Mouse (Mus musculus): ENCODE measurements around the gene Marcksl1. TPM values are rescaled to one million over a fixed set of nuclear protein-coding genes. Genes with fewer than 3 reads are reported as not detected.

The Marcksl1 gene
- polyA plus RNA-seq, 1 experiment from 2014 or later = 51.3 TPM

DNA sequence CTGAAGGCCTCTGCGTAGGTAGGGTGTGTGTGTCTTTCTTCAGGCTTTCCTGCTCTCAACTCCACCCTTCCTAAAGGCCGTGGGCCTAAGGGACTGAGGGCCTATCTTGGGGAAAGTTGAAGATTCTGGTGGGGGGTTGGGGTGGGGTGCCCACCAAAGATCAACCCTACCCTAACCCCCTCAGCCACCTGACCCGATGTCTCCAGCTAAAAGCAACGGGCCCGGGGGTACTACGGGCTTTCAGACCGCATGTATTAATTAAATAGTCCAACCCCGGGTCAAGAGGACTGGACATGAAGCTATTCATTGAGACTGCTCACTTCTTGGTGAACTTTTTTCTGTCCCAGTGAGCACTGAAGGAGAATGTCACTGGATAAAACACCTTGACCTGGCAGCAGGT, 13.4 kb upstream of the Marcksl1 start:
- H3K9ac ChIP-seq = no peak overlapping the region

DNA sequence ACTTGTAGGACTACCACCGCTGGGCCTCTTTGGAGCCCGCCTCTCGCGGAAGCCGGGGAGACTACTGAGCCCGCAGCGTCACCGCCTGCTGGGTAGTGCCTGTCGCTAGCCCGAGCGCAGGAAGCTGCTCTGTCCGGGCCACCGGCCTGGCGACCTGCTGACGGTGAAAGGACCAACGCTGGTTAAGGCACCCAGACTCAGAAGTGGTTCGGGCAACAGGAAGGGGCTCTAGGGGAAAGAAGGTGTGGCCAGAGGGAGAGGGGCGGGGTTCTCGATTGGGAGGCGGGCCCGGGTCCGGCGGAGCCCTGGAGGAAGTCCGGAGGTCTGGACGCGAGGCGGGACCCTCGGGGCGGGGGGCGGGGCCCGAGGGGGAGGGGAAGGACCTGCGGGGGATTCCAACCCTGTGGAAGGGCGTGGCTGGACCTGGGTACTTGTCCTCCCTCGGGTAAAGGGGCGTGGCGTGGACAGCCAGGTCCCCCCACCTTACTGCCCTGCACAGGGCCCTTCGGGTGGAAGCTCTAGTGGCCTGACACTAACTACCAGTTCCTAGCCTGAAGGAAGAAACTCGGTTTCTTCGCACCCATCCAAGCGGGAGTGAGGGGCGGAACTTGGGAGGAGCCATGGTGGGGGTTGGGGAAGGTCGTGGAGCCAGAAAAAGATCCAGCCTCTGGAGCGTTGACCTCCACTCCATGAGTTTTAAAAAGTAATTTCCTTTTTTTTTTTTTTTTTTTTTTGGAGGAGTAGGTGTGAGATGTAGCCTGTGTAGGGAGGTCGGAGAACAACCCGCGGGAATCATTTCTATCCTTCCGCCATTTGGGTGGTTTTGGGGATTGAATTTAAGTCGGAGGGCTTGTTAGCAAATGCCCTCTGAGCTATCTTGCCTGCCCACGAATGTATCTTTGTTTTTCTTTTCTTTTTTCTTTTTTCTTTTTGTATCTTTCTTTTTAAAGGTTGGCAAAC, 12.5 kb upstream of the Marcksl1 start:
- Histone ChIP-seq H3K27ac (replicated peaks) (peak overlapping the region; percentile 84), H3K4me2 (peak overlapping the region; percentile 94), H3K27me3 (peaks cover 64% of the 10 kb centered on the region), H3K4me1 (replicated peaks) (peaks cover 53% of the 10 kb centered on the region), H3K4me3 (replicated peaks) (peak overlapping the region; percentile 65), H3K9me3 (replicated peaks) (no peaks in the 10 kb centered on the region), H3K36me3 (replicated peaks) (no peaks in the 10 kb centered on the region), H3K9ac (peak overlapping the region; percentile 65)
- ATAC-seq (ENCODE audit: insufficient read depth) = peak; percentile 76
- 2% methylated on average over 48 of the region's 49 CpGs for WGBS (ENCODE audit: insufficient replicate concordance)

More for the DNA sequence above, 13.4 kb upstream of the Marcksl1 start:
- peaks cover 70% of the 10 kb centered on the region for H3K27me3 ChIP-seq
- 73% methylated on average over 8 of the region's 8 CpGs for WGBS (ENCODE audit: insufficient replicate concordance)
- H3K4me3 ChIP-seq (replicated peaks) = peak overlapping the region; percentile 65; the same call in 1 of the 2 replicates
- H3K9me3 ChIP-seq (replicated peaks) = no peaks in the 10 kb centered on the region
- peak overlapping the region; percentile 84 for H3K27ac ChIP-seq (replicated peaks)
- peak overlapping the region; percentile 94 for H3K4me2 ChIP-seq
- peaks cover 56% of the 10 kb centered on the region for H3K4me1 ChIP-seq (replicated peaks)
- no peaks in the 10 kb centered on the region for H3K36me3 ChIP-seq (replicated peaks)
- ATAC-seq (ENCODE audit: insufficient read depth) = no peak

DNA sequence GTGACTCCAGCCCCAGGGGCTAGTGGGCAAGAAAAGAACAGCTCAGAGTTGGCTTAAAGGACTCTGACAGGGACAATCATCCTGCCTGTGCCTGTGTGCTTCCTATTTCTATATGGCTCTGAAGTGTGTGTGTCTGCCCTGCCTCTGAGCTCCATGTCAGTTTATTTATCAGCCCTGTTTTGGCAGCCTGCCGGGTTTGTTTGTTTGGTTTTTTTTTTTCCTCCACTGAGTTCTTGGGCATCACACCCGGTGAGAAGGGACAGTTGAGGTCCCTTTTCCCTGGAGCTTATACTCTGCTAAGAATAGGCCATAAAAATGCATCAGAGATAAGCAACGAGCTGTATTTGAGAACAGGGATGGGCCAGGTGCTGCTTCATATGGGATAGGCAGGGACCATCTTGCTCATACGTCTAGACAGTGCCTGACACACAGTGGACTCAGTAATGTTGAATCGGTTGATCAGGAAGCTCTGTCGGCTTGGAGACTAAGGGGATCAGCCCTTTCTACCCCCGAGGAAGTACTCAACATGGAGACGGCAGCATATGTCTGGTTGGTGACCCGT, 11.0 kb upstream of the Marcksl1 start:
- WGBS (ENCODE audit: insufficient replicate concordance) = 33% methylated on average over 9 of the region's 9 CpGs
- Histone ChIP-seq H3K9ac (no peak overlapping the region), H3K27ac (replicated peaks) (no peak overlapping the region), H3K4me2 (no peak overlapping the region), H3K36me3 (replicated peaks) (no peaks in the 10 kb centered on the region), H3K4me1 (replicated peaks) (peaks cover 43% of the 10 kb centered on the region), H3K4me3 (replicated peaks) (no peak overlapping the region), H3K9me3 (replicated peaks) (no peaks in the 10 kb centered on the region), H3K27me3 (peaks cover 49% of the 10 kb centered on the region)
- ATAC-seq (ENCODE audit: insufficient read depth) = no peak

DNA sequence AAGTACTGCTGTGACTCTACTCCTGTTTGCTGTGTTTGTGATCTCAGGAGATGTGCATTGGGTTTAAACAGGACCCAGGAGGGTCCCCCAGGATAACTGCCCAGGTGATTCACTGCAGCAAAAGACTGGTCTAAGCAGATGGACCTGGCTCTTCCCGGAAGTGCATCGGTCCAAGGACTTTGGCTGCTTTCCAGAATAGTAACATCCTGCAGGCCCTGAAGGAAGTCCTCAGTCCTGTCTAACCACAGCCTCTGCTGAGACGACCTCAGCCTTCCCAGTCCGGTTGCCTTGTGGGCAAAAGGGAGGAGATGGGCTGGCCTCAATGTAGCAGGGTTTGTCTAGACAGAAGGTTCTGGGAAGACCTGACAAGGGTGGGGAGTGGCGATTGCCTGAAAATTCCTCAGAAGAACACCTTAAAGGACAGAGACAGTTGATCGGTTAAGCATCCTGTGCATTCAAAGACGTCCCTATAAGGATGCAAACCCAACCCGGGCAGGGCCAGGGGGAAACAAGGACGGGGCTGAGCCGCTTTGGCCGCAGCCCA, 10.4 kb upstream of the Marcksl1 start:
- H3K9me3 ChIP-seq (replicated peaks) = no peaks in the 10 kb centered on the region
- H3K4me3 ChIP-seq (replicated peaks) = no peak overlapping the region
- no peak overlapping the region for H3K4me2 ChIP-seq
- no peak overlapping the region for H3K9ac ChIP-seq
- no peak overlapping the region for H3K27ac ChIP-seq (replicated peaks)
- no peaks in the 10 kb centered on the region for H3K36me3 ChIP-seq (replicated peaks)
- 40% methylated on average over 11 of the region's 11 CpGs for WGBS (ENCODE audit: insufficient replicate concordance)
- ATAC-seq (ENCODE audit: insufficient read depth) = no peak
- peaks cover 47% of the 10 kb centered on the region for H3K4me1 ChIP-seq (replicated peaks)
- H3K27me3 ChIP-seq = peaks cover 43% of the 10 kb centered on the region

DNA sequence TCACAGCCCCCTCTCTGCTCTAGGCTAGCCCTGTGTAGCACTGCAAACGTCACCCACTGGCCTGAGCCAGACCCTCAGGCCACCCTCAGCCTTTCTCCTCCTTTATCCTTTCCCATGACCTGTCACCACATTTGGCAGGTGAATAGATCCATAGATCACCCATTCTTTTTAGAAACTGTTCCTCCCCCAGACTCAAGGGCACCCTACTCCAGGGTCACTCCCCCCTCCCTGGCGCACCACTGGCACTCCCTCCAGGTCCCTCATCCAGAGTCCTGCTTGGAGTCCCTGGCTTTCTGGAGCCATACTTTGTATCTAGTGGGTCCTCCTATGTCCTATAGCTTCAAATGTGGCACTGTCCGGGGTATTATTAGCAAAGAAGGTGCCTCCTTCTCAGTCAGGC, 7.9 kb upstream of the Marcksl1 start:
- Histone ChIP-seq H3K4me2 (no peak overlapping the region), H3K36me3 (replicated peaks) (no peaks in the 10 kb centered on the region), H3K9ac (no peak overlapping the region), H3K4me3 (replicated peaks) (no peak overlapping the region), H3K4me1 (replicated peaks) (peaks cover 45% of the 10 kb centered on the region), H3K27me3 (peaks cover 44% of the 10 kb centered on the region), H3K9me3 (replicated peaks) (no peaks in the 10 kb centered on the region), H3K27ac (replicated peaks) (no peak overlapping the region)
- 67% methylated on average over 3 of the region's 3 CpGs for WGBS (ENCODE audit: insufficient replicate concordance)
- no peak for ATAC-seq (ENCODE audit: insufficient read depth)

DNA sequence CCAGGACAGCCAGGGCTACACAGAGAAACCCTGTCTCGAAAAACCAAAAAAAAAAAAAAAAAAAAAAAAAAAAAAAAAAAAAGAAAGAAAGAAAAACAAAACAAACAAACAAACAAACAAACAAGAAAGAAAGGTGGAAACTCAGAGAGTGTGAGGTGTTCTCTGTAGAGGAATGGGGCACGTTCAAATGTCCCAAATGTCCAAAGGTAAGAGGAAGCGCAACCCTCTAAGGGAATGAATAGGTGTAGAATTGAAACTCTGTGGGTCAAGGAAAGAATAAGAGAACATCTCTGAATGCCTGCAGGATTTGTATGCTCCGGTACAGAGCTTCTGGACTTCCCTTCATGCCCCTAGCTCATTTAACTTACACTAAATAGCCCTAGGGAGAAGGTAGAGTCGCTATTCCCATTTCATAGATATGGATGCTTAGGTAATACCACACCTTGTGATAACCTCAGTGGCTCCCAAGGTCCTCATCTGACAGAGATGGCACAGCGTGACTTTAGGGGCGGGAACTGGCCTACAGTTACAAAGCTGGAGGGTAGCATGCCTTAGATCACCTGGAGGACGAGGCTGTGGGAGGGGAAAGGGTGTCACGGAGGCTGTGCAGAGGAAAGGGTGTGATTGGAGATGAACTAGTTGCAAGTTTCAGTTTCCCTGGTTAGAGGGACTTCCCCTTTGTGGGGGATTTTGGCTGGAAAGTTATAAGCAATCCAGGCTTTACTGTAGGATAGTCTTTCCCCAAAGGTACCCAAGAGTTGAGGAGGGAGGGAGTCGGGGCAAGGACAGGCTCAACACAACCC, 5.7 kb upstream of the Marcksl1 start:
- H3K27me3 ChIP-seq = peaks cover 52% of the 10 kb centered on the region
- H3K36me3 ChIP-seq (replicated peaks) = no peaks in the 10 kb centered on the region
- H3K9me3 ChIP-seq (replicated peaks) = no peaks in the 10 kb centered on the region
- no peak overlapping the region for H3K4me2 ChIP-seq
- WGBS (ENCODE audit: insufficient replicate concordance) = 48% methylated on average over 9 of the region's 10 CpGs
- H3K4me3 ChIP-seq (replicated peaks) = no peak overlapping the region
- peaks cover 32% of the 10 kb centered on the region for H3K4me1 ChIP-seq (replicated peaks)
- no peak overlapping the region for H3K27ac ChIP-seq (replicated peaks)
- H3K9ac ChIP-seq = no peak overlapping the region
- ATAC-seq (ENCODE audit: insufficient read depth) = no peak

DNA sequence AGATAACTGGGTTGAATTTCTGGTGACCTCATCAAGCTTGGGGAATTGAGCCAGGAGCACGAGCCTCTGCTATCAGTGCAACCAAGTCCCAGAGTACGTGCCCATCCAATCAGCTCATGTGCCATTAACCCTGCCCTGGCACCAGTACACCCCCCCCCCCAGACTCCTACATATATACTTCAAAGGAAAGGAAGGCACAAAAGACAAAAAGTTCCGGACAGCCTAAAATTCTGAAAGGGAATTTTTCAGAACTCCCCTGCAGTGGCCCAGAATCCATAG, 5.2 kb upstream of the Marcksl1 start:
- Histone ChIP-seq H3K9me3 (replicated peaks) (no peaks in the 10 kb centered on the region), H3K27me3 (peaks cover 53% of the 10 kb centered on the region), H3K36me3 (replicated peaks) (no peaks in the 10 kb centered on the region), H3K4me2 (no peak overlapping the region), H3K4me1 (replicated peaks) (peaks cover 31% of the 10 kb centered on the region), H3K9ac (no peak overlapping the region), H3K4me3 (replicated peaks) (no peak overlapping the region), H3K27ac (replicated peaks) (no peak overlapping the region)
- no peak for ATAC-seq (ENCODE audit: insufficient read depth)
- 35% methylated on average over 3 of the region's 3 CpGs for WGBS (ENCODE audit: insufficient replicate concordance)

DNA sequence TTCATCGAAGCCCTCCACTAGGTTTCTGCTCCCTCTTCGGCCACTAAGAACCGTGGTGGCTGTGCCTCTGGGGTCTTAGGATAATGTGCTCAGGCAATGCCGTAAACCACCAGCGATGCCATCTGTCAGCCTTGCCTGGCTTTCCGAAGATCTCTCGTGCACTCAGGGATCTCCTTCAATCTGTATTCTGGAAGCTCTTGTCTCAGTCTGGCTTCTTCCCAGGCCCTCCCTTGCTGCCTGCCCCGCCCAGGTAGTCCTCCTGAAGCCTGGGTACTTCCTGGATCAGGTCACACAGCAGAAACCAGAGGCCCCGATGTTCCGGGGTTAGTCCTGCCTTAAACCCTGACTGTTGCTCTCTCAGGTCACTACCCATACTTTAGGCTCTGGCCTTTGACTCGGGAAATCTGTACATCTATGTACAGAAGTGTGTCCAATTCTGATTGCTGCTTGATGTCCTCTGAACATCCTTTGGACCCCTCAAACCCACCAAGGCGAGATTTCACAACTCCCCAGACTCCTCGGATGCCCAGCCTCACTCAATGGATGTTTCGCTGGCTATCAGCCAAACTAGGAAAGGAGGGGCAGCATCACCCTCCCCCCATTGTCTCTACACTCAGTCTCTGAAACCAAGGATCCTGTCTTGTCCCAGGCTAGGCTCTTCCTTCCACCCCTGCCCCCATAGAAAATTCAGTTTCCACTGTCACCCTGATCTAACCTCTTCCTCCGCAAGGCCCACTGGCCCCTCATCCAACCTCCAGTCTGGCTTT, 4.4 kb upstream of the Marcksl1 start:
- Histone ChIP-seq H3K9ac (no peak overlapping the region), H3K27me3 (peaks cover 57% of the 10 kb centered on the region), H3K9me3 (replicated peaks) (no peaks in the 10 kb centered on the region), H3K27ac (replicated peaks) (no peak overlapping the region), H3K4me2 (no peak overlapping the region), H3K4me1 (replicated peaks) (peaks cover 34% of the 10 kb centered on the region), H3K4me3 (replicated peaks) (no peak overlapping the region), H3K36me3 (replicated peaks) (no peaks in the 10 kb centered on the region)
- WGBS (ENCODE audit: insufficient replicate concordance) = 54% methylated on average over 15 of the region's 15 CpGs
- no peak for ATAC-seq (ENCODE audit: insufficient read depth)

DNA sequence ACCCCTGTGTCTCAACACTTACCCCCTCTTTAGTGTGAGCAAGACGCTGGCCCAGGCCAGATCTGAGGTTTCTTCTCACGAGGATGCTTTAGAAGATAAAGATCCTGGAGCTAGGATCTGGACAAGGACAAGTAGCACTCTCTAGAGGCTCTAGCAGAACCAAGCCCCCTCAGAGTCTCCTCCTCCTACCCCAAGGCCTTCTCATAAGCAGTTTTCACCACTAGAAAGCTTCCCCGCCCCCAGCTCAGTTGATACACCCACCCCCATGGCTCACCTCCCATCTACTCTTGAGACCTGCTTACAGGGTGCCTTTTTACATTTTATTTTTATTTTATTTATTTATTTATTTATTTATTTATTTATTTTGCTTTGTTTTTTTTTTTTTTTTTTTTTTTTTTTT, 3.7 kb upstream of the Marcksl1 start:
- H3K9me3 ChIP-seq (replicated peaks) = no peaks in the 10 kb centered on the region
- H3K27me3 ChIP-seq = peaks cover 59% of the 10 kb centered on the region
- 39% methylated on average over 3 of the region's 3 CpGs for WGBS (ENCODE audit: insufficient replicate concordance)
- no peaks in the 10 kb centered on the region for H3K36me3 ChIP-seq (replicated peaks)
- no peak for ATAC-seq (ENCODE audit: insufficient read depth)
- H3K9ac ChIP-seq = no peak overlapping the region
- no peak overlapping the region for H3K4me2 ChIP-seq
- no peak overlapping the region for H3K4me3 ChIP-seq (replicated peaks)
- H3K27ac ChIP-seq (replicated peaks) = no peak overlapping the region
- H3K4me1 ChIP-seq (replicated peaks) = peaks cover 35% of the 10 kb centered on the region

DNA sequence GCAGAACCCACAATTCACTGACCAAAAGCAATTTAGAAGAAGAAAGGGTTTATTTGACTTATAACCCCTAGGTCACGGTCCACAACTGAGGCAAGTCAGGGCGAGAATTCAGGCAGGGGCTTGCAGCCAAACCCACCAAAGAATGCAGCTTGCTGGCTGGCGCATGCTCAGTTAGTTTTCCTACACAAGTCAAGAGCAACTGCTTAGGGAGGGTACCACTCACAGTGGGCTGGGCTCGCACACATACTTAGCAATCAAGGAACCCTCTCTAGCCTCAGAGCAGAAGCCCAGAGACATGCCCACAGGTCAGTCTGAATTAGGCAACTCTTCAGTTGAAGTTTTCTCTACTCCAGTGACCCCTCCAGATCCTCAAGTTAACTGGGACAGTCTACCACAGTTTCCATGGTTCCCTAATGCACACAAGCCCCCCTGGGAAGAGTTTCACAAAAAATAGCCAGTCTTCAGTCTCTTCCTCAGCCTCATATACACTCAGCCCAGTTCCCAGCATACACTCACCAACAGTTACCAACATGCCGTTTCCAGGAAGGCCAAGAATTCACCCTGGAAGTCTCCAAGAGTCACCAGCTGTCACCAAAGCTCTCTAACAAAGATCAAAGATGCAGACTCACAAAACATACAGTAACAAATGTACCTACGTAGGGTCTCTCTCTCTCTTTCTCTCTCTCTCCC, 2.5 kb upstream of the Marcksl1 start:
- Histone ChIP-seq H3K4me1 (replicated peaks) (peaks cover 40% of the 10 kb centered on the region), H3K4me2 (no peak overlapping the region), H3K4me3 (replicated peaks) (no peak overlapping the region), H3K27ac (replicated peaks) (no peak overlapping the region), H3K9ac (no peak overlapping the region), H3K36me3 (replicated peaks) (0 out of 2 replicates have a peak, but pooled peaks cover 4% of the 10 kb centered on the region), H3K27me3 (peaks cover 59% of the 10 kb centered on the region), H3K9me3 (replicated peaks) (no peaks in the 10 kb centered on the region)
- ATAC-seq (ENCODE audit: insufficient read depth) = no peak
- WGBS (ENCODE audit: insufficient replicate concordance) = 54% methylated on average over 6 of the region's 6 CpGs

Data from liver, embryonic 15.5 days (tissue).